Mouse (Mus musculus) CH12.LX (cell line): ENCODE results near the gene Creld2. TPM values are rescaled to one million over a fixed set of nuclear protein-coding genes. Genes with fewer than 3 reads are reported as not detected.

Source experiments
- DNase-seq: peaks from one replicate; pipeline ENCODE4 v3.0.0-alpha.2; 2013; ENCODE audit errors: extremely low read depth
- H3K27ac ChIP-seq: 2 replicates; pipeline ENCODE4 v1.5.1; 2012; ENCODE audit warnings: low read depth, mild to moderate bottlenecking, control low read depth, moderate library complexity; ENCODE audit not compliant: insufficient read depth
- H3K27me3 ChIP-seq: replicated peaks from 2 replicates; pipeline ENCODE3; 2012; ENCODE audit warnings: inconsistent platforms
- H3K36me3 ChIP-seq, 2 experiments: replicated peaks in 1 of 2; 2 replicates each; pipeline versions ENCODE3 to v1.6.1; 2012; ENCODE audit warnings: inconsistent platforms in 1 of 2, low read length in 1 of 2, mild to moderate bottlenecking in 1 of 2, mixed read lengths in 1 of 2, moderate library complexity in 1 of 2; ENCODE audit not compliant: control insufficient read depth in 1 of 2, insufficient read depth in 1 of 2
- H3K4me1 ChIP-seq, 2 experiments: 2 replicates each; pipeline ENCODE4 v1.6.1; 2012; ENCODE audit warnings: inconsistent platforms in 1 of 2, moderate library complexity in 1 of 2; ENCODE audit not compliant: insufficient read depth in 2 of 2, control insufficient read depth in 1 of 2
- H3K4me2 ChIP-seq: 2 replicates; pipeline ENCODE4 v1.6.1; 2012; ENCODE audit warnings: low read depth, mild to moderate bottlenecking, control low read depth; ENCODE audit not compliant: poor library complexity, insufficient read depth, severe bottlenecking
- H3K4me3 ChIP-seq, 3 experiments: fragments of 150-350 bp in 1 of 3; sonication (generic) in 1 of 3; replicated peaks in 1 of 3; 2 replicates each; pipeline versions ENCODE3 to v1.5.1; 2011 to 2012; ENCODE audit warnings: low read depth in 2 of 3, low read length in 2 of 3, mild to moderate bottlenecking in 2 of 3, moderate library complexity in 2 of 3, control low read depth in 1 of 3, improper control_type of control experiment in 1 of 3, inconsistent platforms in 1 of 3, mixed read lengths in 1 of 3; ENCODE audit not compliant: poor library complexity in 1 of 3
- H3K79me2 ChIP-seq: replicated peaks from 2 replicates; pipeline ENCODE4 v1.6.1; 2012; ENCODE audit warnings: mild to moderate bottlenecking, moderate library complexity; ENCODE audit not compliant: control insufficient read depth, poor library complexity, insufficient read depth, severe bottlenecking; ENCODE audit errors: extremely low read depth
- H3K9ac ChIP-seq: 2 replicates; pipeline ENCODE4 v1.6.1; 2012; ENCODE audit warnings: low read depth, mild to moderate bottlenecking, control low read depth, moderate library complexity; ENCODE audit not compliant: insufficient read depth
- H3K9me3 ChIP-seq: replicated peaks from 2 replicates; pipeline ENCODE3; 2012; ENCODE audit warnings: low read length, inconsistent platforms, mixed read lengths
- BHLHE40 ChIP-seq: IDR thresholded peaks from 2 replicates; pipeline ENCODE4 v1.6.1; 2011; ENCODE audit warnings: mild to moderate bottlenecking, low read depth, low read length, improper control_type of control experiment
- CHD1 ChIP-seq: IDR thresholded peaks from 2 replicates; pipeline ENCODE4 v1.6.1; 2012; ENCODE audit warnings: low read depth, low read length, improper control_type of control experiment, inconsistent platforms
- CHD2 ChIP-seq: IDR thresholded peaks from 2 replicates; pipeline ENCODE4 v1.6.1; 2011; ENCODE audit warnings: low read length, improper control_type of control experiment
- CTCF ChIP-seq, 2 experiments: IDR thresholded peaks in 1 of 2; conservative IDR thresholded peaks in 1 of 2; 2 replicates each; pipeline ENCODE4 v1.5.1; 2011 to 2012; ENCODE audit warnings: low read depth in 2 of 2, low read length in 2 of 2, improper control_type of control experiment in 1 of 2, inconsistent platforms in 1 of 2, mild to moderate bottlenecking in 1 of 2, moderate library complexity in 1 of 2
- E2F4 ChIP-seq: IDR thresholded peaks from 2 replicates; pipeline ENCODE4 v1.6.1; 2011; ENCODE audit warnings: low read depth, low read length, improper control_type of control experiment; ENCODE audit not compliant: insufficient replicate concordance
- ELF1 ChIP-seq: IDR thresholded peaks from 2 replicates; pipeline ENCODE4 v1.6.1; 2014; ENCODE audit warnings: low read depth, mild to moderate bottlenecking, inconsistent platforms, low read length, improper control_type of control experiment
- EP300 ChIP-seq: IDR thresholded peaks from 2 replicates; pipeline ENCODE4 v1.6.1; 2011; ENCODE audit warnings: low read length, improper control_type of control experiment
- ETS1 ChIP-seq: conservative IDR thresholded peaks from 2 replicates; pipeline ENCODE4 v1.6.1; 2012; ENCODE audit warnings: low read depth, mild to moderate bottlenecking, inconsistent platforms, low read length, improper control_type of control experiment, moderate library complexity
- GABPA ChIP-seq: IDR thresholded peaks from 2 replicates; pipeline ENCODE4 v1.6.1; 2012; ENCODE audit warnings: low read depth, low read length, improper control_type of control experiment, inconsistent platforms; ENCODE audit not compliant: insufficient replicate concordance
- HCFC1 ChIP-seq: IDR thresholded peaks from 2 replicates; pipeline ENCODE4 v1.6.1; 2012; ENCODE audit warnings: low read depth, mild to moderate bottlenecking, inconsistent platforms, low read length, improper control_type of control experiment
- IRF4 ChIP-seq: IDR thresholded peaks from 2 replicates; pipeline ENCODE4 v1.6.1; 2014; ENCODE audit warnings: low read depth, mild to moderate bottlenecking, inconsistent platforms, low read length, improper control_type of control experiment
- JUN ChIP-seq: IDR thresholded peaks from 2 replicates; pipeline ENCODE4 v1.6.1; 2011; ENCODE audit warnings: low read depth, mild to moderate bottlenecking, low read length, improper control_type of control experiment, moderate library complexity; ENCODE audit not compliant: insufficient read depth
- KAT2A ChIP-seq: IDR thresholded peaks from 2 replicates; pipeline ENCODE4 v1.6.1; 2012; ENCODE audit warnings: low read length, improper control_type of control experiment, inconsistent platforms; ENCODE audit not compliant: insufficient replicate concordance
- MAFK ChIP-seq: IDR thresholded peaks from 2 replicates; pipeline ENCODE4 v1.6.1; 2011; ENCODE audit warnings: low read length, improper control_type of control experiment; ENCODE audit not compliant: insufficient replicate concordance
- MAX ChIP-seq: IDR thresholded peaks from 2 replicates; pipeline ENCODE4 v1.6.1; 2011; ENCODE audit warnings: low read length, improper control_type of control experiment
- MAZ ChIP-seq: IDR thresholded peaks from 2 replicates; pipeline ENCODE4 v1.6.1; 2012; ENCODE audit warnings: low read depth, mild to moderate bottlenecking, inconsistent platforms, low read length, improper control_type of control experiment, moderate library complexity
- MEF2A ChIP-seq: IDR thresholded peaks from 2 replicates; pipeline ENCODE4 v1.6.1; 2014; ENCODE audit warnings: low read depth, mild to moderate bottlenecking, inconsistent platforms, low read length, improper control_type of control experiment, borderline replicate concordance
- MXI1 ChIP-seq: IDR thresholded peaks from 2 replicates; pipeline ENCODE4 v1.6.1; 2011; ENCODE audit warnings: mild to moderate bottlenecking, low read depth, low read length, improper control_type of control experiment
- MYC ChIP-seq: IDR thresholded peaks from 2 replicates; pipeline ENCODE4 v1.6.1; 2011; ENCODE audit warnings: low read depth, mild to moderate bottlenecking, improper control_type of control experiment, low read length
- NELFE ChIP-seq: IDR thresholded peaks from 2 replicates; pipeline ENCODE4 v1.6.1; 2011; ENCODE audit warnings: low read depth, low read length, improper control_type of control experiment
- NRF1 ChIP-seq: IDR thresholded peaks from 2 replicates; pipeline ENCODE4 v1.6.1; 2014; ENCODE audit warnings: low read depth, mild to moderate bottlenecking, inconsistent platforms, low read length, improper control_type of control experiment, moderate library complexity
- PAX5 ChIP-seq: IDR thresholded peaks from 2 replicates; pipeline ENCODE4 v1.6.1; 2012; ENCODE audit warnings: low read length, inconsistent platforms, mixed read lengths
- POLR2A ChIP-seq: IDR thresholded peaks from 2 replicates; pipeline ENCODE4 v1.6.1; 2011; ENCODE audit warnings: low read depth, mild to moderate bottlenecking, improper control_type of control experiment, low read length
- POLR2AphosphoS2 ChIP-seq: IDR thresholded peaks from 2 replicates; pipeline ENCODE4 v1.6.1; 2011; ENCODE audit warnings: low read depth, low read length, improper control_type of control experiment
- RAD21 ChIP-seq: IDR thresholded peaks from 2 replicates; pipeline ENCODE4 v1.6.1; 2011; ENCODE audit warnings: low read depth, mild to moderate bottlenecking, low read length, improper control_type of control experiment, moderate library complexity
- RCOR1 ChIP-seq: conservative IDR thresholded peaks from 2 replicates; pipeline ENCODE4 v1.6.1; 2012; ENCODE audit warnings: low read depth, mild to moderate bottlenecking, inconsistent platforms, low read length, improper control_type of control experiment
- SIN3A ChIP-seq: IDR thresholded peaks from 2 replicates; pipeline ENCODE4 v1.6.1; 2012; ENCODE audit warnings: low read length, improper control_type of control experiment, inconsistent platforms
- SMC3 ChIP-seq: IDR thresholded peaks from 2 replicates; pipeline ENCODE4 v1.6.1; 2011; ENCODE audit warnings: low read depth, low read length, improper control_type of control experiment
- TBP ChIP-seq: conservative IDR thresholded peaks from 2 replicates; pipeline ENCODE4 v1.6.1; 2011; ENCODE audit warnings: low read depth, low read length, improper control_type of control experiment
- TCF12 ChIP-seq: IDR thresholded peaks from 2 replicates; pipeline ENCODE4 v1.6.1; 2014; ENCODE audit warnings: low read depth, mild to moderate bottlenecking, inconsistent platforms, low read length, improper control_type of control experiment
- UBTF ChIP-seq: IDR thresholded peaks from 2 replicates; pipeline ENCODE4 v1.6.1; 2012; ENCODE audit warnings: low read depth, mild to moderate bottlenecking, inconsistent platforms, low read length, improper control_type of control experiment, moderate library complexity
- USF1 ChIP-seq: IDR thresholded peaks from 2 replicates; pipeline ENCODE4 v1.6.1; 2014; ENCODE audit warnings: low read depth, mild to moderate bottlenecking, inconsistent platforms, low read length, improper control_type of control experiment
- USF2 ChIP-seq: conservative IDR thresholded peaks from 2 replicates; pipeline ENCODE4 v1.6.1; 2011; ENCODE audit warnings: low read depth, low read length, improper control_type of control experiment
- ZKSCAN1 ChIP-seq: IDR thresholded peaks from 2 replicates; pipeline ENCODE4 v1.6.1; 2012; ENCODE audit warnings: low read depth, inconsistent platforms, low read length, improper control_type of control experiment, borderline replicate concordance
- ZMIZ1 ChIP-seq: IDR thresholded peaks from 2 replicates; pipeline ENCODE4 v1.6.1; 2012; ENCODE audit warnings: low read depth, mild to moderate bottlenecking, inconsistent platforms, low read length, improper control_type of control experiment
- ZNF384 ChIP-seq: IDR thresholded peaks from 2 replicates; pipeline ENCODE4 v1.6.1; 2012; ENCODE audit warnings: low read depth, low read length, improper control_type of control experiment, inconsistent platforms
- dilution Hi-C: fragments of 300-500 bp; cut with MboI; formaldehyde crosslinking; loops from 2 replicates; pipeline ENCODE4 v1.14.3; 2020; ENCODE audit warnings: low sequenced_read_pairs; ENCODE audit not compliant: extremely low pct_unique_long_range_greater_than_20kb, extremely low pct_ligation_motif_present
- in situ Hi-C: fragments of 300-500 bp; cut with MboI; formaldehyde crosslinking; loops from 3 replicates; pipeline ENCODE4 v1.14.3; 2019; ENCODE audit warnings: low sequenced_read_pairs, low pct_ligation_motif_present, low pct_unique_long_range_greater_than_20kb, mixed read lengths
- polyA plus RNA-seq: library from polyadenylated mRNA; unstranded; fragments of >175 nt; gene quantifications from 2 replicates; pipeline ENCODE4 v1.2.1, GENCODE M21; 2012; ENCODE audit warnings: low read depth; ENCODE audit not compliant: insufficient read length
- total RNA-seq, 2 experiments: library from RNA; depleted of rRNA; stranded (reverse); fragments of 300-350 nt in 1 of 2; fragments of >200 nt in 1 of 2; gene quantifications; 2 replicates each; pipeline ENCODE4 v1.2.3; 2012 to 2014

Gene Creld2
- 85.0 and 150 TPM in 2 replicates for total RNA-seq (2012; rRNA removed)
- 63.6 and 67.6 TPM in 2 replicates for total RNA-seq (2014; rRNA removed)
- 93.8 and 107 TPM in 2 replicates for polyA plus RNA-seq

GRCm38 (mm10) chr15:88819026-88819905 is at the start of gene Creld2, which contains the start of gene Alg12:
Creld2 (plus strand) TSS chr15:88819646.
Alg12 (minus strand) TSS chr15:88819318.
- DNase-seq = peak; percentile 99
- peaks cover 16% of the 10 kb centered on the region; the same call in 1 of the 2 replicates for H3K79me2 ChIP-seq
- H3K9ac ChIP-seq = peak within 1 kb of the TSS; percentile 95
- dilution Hi-C loops = no loop called here
- H3K4me1 ChIP-seq = peaks cover 26 to 52% of the 10 kb centered on the region in 2 experiments
- TF ChIP-seq KAT2A (peak; percentile 92; the same call in 1 of the 2 replicates), MAZ (0 out of 2 replicates have a peak, but pooled peaks have one; percentile 63), TBP (peak; percentile 43; the same call in 1 of the 2 replicates), MXI1 (peak; percentile 63), NELFE (peak; percentile 81), CHD2 (peak; percentile 100), CHD1 (no peak), TCF12 (peak; percentile 55; the same call in 1 of the 2 replicates), E2F4 (no peak), MAX (peak; percentile 39; the same call in 1 of the 2 replicates), GABPA (peak; percentile 51; the same call in 1 of the 2 replicates), ETS1 (no peak), SMC3 (no peak), PAX5 (no peak), POLR2AphosphoS2 (peak; percentile 79; the same call in 1 of the 2 replicates), HCFC1 (peak; percentile 97), ZMIZ1 (peak; percentile 74), ZNF384 (no peak), MAFK (no peak), UBTF (peak; percentile 80; the same call in 1 of the 2 replicates), ZKSCAN1 (no peak), IRF4 (peak; percentile 45; the same call in 1 of the 2 replicates), MEF2A (peak; percentile 45), ELF1 (peak; percentile 97), NRF1 (peak; percentile 89), EP300 (no peak), USF1 (no peak), CTCF (conservative IDR thresholded peaks at IDR 0.05 in 1 of 2, IDR thresholded peaks at IDR 0.05 in 1 of 2; ENCODE audit: low read depth in 2 of 2, low read length in 2 of 2) (no peak), BHLHE40 (no peak), SIN3A (peak; percentile 90), RAD21 (no peak), JUN (no peak), MYC (no peak), POLR2A (peak; percentile 87), USF2 (no peak), RCOR1 (peak; percentile 90)
- TF ChIP-seq, all 38 proteins: peak for 20
- Histone ChIP-seq H3K4me2 (peak within 1 kb of the TSS; percentile 80), H3K27ac (peak within 1 kb of the TSS; percentile 51), H3K36me3 (peaks cover 34 to 64% of the 10 kb centered on the region in 2 experiments), H3K9me3 (no peaks in the 10 kb centered on the region), H3K27me3 (no peaks in the 10 kb centered on the region), H3K4me3 (peak within 1 kb of the TSS; percentile 83 to 85 (median 85))
- in situ Hi-C loops = no loop called here
